Mouse (Mus musculus): Measurements from ENCODE around the gene Glce. TPM values are rescaled to one million over a fixed set of nuclear protein-coding genes. Genes with fewer than 3 reads are reported as not detected.

The Glce gene
- polyA plus RNA-seq, 1 experiment from 2014 or later = 19.4 TPM

GRCm38 (mm10) chr9:62115826-62116225 lies 6.6 kb downstream of the Glce start:
- WGBS = 81% methylated on average over 3 of the region's 3 CpGs
- Histone ChIP-seq H3K27ac (ENCODE audit: low read depth, low read length) (no peak overlapping the region), H3K4me3 (ENCODE audit: low read depth, low read length) (no peak overlapping the region), H3K9me3 (ENCODE audit: control insufficient read depth, low read length) (no peaks in the 10 kb centered on the region), H3K4me1 (ENCODE audit: control insufficient read depth, insufficient read depth, low read length) (no peaks in the 10 kb centered on the region), H3K4me2 (no peak overlapping the region), H3K27me3 (ENCODE audit: control insufficient read depth, insufficient read depth, low read length) (no peaks in the 10 kb centered on the region), H3K9ac (ENCODE audit: low read length) (no peak overlapping the region), H3K36me3 (ENCODE audit: control insufficient read depth, insufficient read depth, low read length) (no peaks in the 10 kb centered on the region)
- DNase-seq (ENCODE audit: low spot score, missing footprints) (no peak), ATAC-seq (ENCODE audit: low FRiP score) (no peak)

- Histone ChIP-seq H3K4me3 (ENCODE audit: low read depth, low read length) (no peak overlapping the region), H3K9me3 (ENCODE audit: control insufficient read depth, low read length) (no peaks in the 10 kb centered on the region), H3K27ac (ENCODE audit: low read depth, low read length) (no peak overlapping the region), H3K36me3 (ENCODE audit: control insufficient read depth, insufficient read depth, low read length) (no peaks in the 10 kb centered on the region), H3K4me2 (no peak overlapping the region), H3K4me1 (ENCODE audit: control insufficient read depth, insufficient read depth, low read length) (no peaks in the 10 kb centered on the region), H3K27me3 (ENCODE audit: control insufficient read depth, insufficient read depth, low read length) (no peaks in the 10 kb centered on the region), H3K9ac (ENCODE audit: low read length) (no peak overlapping the region)
- ATAC-seq (ENCODE audit: low FRiP score) (no peak), DNase-seq (ENCODE audit: low spot score, missing footprints) (no peak)
- WGBS = 79% methylated on average over 1 of the region's 1 CpGs
Measured at GRCm38 (mm10) chr9:62096603-62097002, 25.9 kb downstream of the Glce start.

GRCm38 (mm10) chr9:62091604-62092003 lies 30.9 kb downstream of the Glce start:
- Histone ChIP-seq H3K4me1 (ENCODE audit: control insufficient read depth, insufficient read depth, low read length) (no peaks in the 10 kb centered on the region), H3K4me3 (ENCODE audit: low read depth, low read length) (no peak overlapping the region), H3K36me3 (ENCODE audit: control insufficient read depth, insufficient read depth, low read length) (no peaks in the 10 kb centered on the region), H3K9ac (ENCODE audit: low read length) (no peak overlapping the region), H3K4me2 (no peak overlapping the region), H3K27me3 (ENCODE audit: control insufficient read depth, insufficient read depth, low read length) (no peaks in the 10 kb centered on the region), H3K9me3 (ENCODE audit: control insufficient read depth, low read length) (no peaks in the 10 kb centered on the region), H3K27ac (ENCODE audit: low read depth, low read length) (no peak overlapping the region)
- ATAC-seq (ENCODE audit: low FRiP score) (no peak), DNase-seq (ENCODE audit: low spot score, missing footprints) (no peak)
- WGBS = 91% methylated on average over 5 of the region's 5 CpGs

- no peak overlapping the region for H3K4me2 ChIP-seq
- no peaks in the 10 kb centered on the region for H3K27me3 ChIP-seq (ENCODE audit: control insufficient read depth, insufficient read depth, low read length)
- H3K4me3 ChIP-seq (ENCODE audit: low read depth, low read length) = no peak overlapping the region
- no peaks in the 10 kb centered on the region for H3K9me3 ChIP-seq (ENCODE audit: control insufficient read depth, low read length)
- no peak overlapping the region for H3K27ac ChIP-seq (ENCODE audit: low read depth, low read length)
- no peaks in the 10 kb centered on the region for H3K36me3 ChIP-seq (ENCODE audit: control insufficient read depth, insufficient read depth, low read length)
- H3K4me1 ChIP-seq (ENCODE audit: control insufficient read depth, insufficient read depth, low read length) = no peaks in the 10 kb centered on the region
- ATAC-seq (ENCODE audit: low FRiP score) (no peak), DNase-seq (ENCODE audit: low spot score, missing footprints) (no peak)
- no peak overlapping the region for H3K9ac ChIP-seq (ENCODE audit: low read length)
- WGBS = 89% methylated on average over 2 of the region's 2 CpGs
Measured at GRCm38 (mm10) chr9:62085548-62085947, 36.9 kb downstream of the Glce start.

GRCm38 (mm10) chr9:62084896-62085295 lies 37.6 kb downstream of the Glce start:
- H3K36me3 ChIP-seq (ENCODE audit: control insufficient read depth, insufficient read depth, low read length) = no peaks in the 10 kb centered on the region
- 92% methylated on average over 4 of the region's 4 CpGs for WGBS
- no peak overlapping the region for H3K4me3 ChIP-seq (ENCODE audit: low read depth, low read length)
- H3K4me1 ChIP-seq (ENCODE audit: control insufficient read depth, insufficient read depth, low read length) = no peaks in the 10 kb centered on the region
- H3K27me3 ChIP-seq (ENCODE audit: control insufficient read depth, insufficient read depth, low read length) = no peaks in the 10 kb centered on the region
- DNase-seq (ENCODE audit: low spot score, missing footprints) (no peak), ATAC-seq (ENCODE audit: low FRiP score) (no peak)
- no peaks in the 10 kb centered on the region for H3K9me3 ChIP-seq (ENCODE audit: control insufficient read depth, low read length)
- H3K27ac ChIP-seq (ENCODE audit: low read depth, low read length) = no peak overlapping the region
- H3K9ac ChIP-seq (ENCODE audit: low read length) = no peak overlapping the region
- H3K4me2 ChIP-seq = no peak overlapping the region

GRCm38 (mm10) chr9:62082986-62083385 lies 39.5 kb downstream of the Glce start:
- no peak overlapping the region for H3K27ac ChIP-seq (ENCODE audit: low read depth, low read length)
- no peaks in the 10 kb centered on the region for H3K36me3 ChIP-seq (ENCODE audit: control insufficient read depth, insufficient read depth, low read length)
- WGBS = 76% methylated on average over 2 of the region's 2 CpGs
- no peak overlapping the region for H3K4me2 ChIP-seq
- H3K4me1 ChIP-seq (ENCODE audit: control insufficient read depth, insufficient read depth, low read length) = no peaks in the 10 kb centered on the region
- no peaks in the 10 kb centered on the region for H3K27me3 ChIP-seq (ENCODE audit: control insufficient read depth, insufficient read depth, low read length)
- no peak overlapping the region for H3K9ac ChIP-seq (ENCODE audit: low read length)
- no peak overlapping the region for H3K4me3 ChIP-seq (ENCODE audit: low read depth, low read length)
- H3K9me3 ChIP-seq (ENCODE audit: control insufficient read depth, low read length) = no peaks in the 10 kb centered on the region
- ATAC-seq (ENCODE audit: low FRiP score) (no peak), DNase-seq (ENCODE audit: low spot score, missing footprints) (no peak)

- Histone ChIP-seq H3K4me2 (no peak overlapping the region), H3K36me3 (ENCODE audit: control insufficient read depth, insufficient read depth, low read length) (no peaks in the 10 kb centered on the region), H3K4me1 (ENCODE audit: control insufficient read depth, insufficient read depth, low read length) (no peaks in the 10 kb centered on the region), H3K27ac (ENCODE audit: low read depth, low read length) (no peak overlapping the region), H3K9ac (ENCODE audit: low read length) (no peak overlapping the region), H3K9me3 (ENCODE audit: control insufficient read depth, low read length) (no peaks in the 10 kb centered on the region), H3K27me3 (ENCODE audit: control insufficient read depth, insufficient read depth, low read length) (no peaks in the 10 kb centered on the region), H3K4me3 (ENCODE audit: low read depth, low read length) (no peak overlapping the region)
- 69% methylated on average over 3 of the region's 3 CpGs for WGBS
- DNase-seq (ENCODE audit: low spot score, missing footprints) (no peak), ATAC-seq (ENCODE audit: low FRiP score) (no peak)
Measured at GRCm38 (mm10) chr9:62081542-62081941, 40.9 kb downstream of the Glce start.

GRCm38 (mm10) chr9:62080028-62080760 lies 42.3 kb downstream of the Glce start:
- Histone ChIP-seq H3K9ac (ENCODE audit: low read length) (no peak overlapping the region), H3K4me1 (ENCODE audit: control insufficient read depth, insufficient read depth, low read length) (no peaks in the 10 kb centered on the region), H3K27ac (ENCODE audit: low read depth, low read length) (no peak overlapping the region), H3K9me3 (ENCODE audit: control insufficient read depth, low read length) (no peaks in the 10 kb centered on the region), H3K4me2 (no peak overlapping the region), H3K27me3 (ENCODE audit: control insufficient read depth, insufficient read depth, low read length) (no peaks in the 10 kb centered on the region), H3K4me3 (ENCODE audit: low read depth, low read length) (no peak overlapping the region), H3K36me3 (ENCODE audit: control insufficient read depth, insufficient read depth, low read length) (no peaks in the 10 kb centered on the region)
- ATAC-seq (ENCODE audit: low FRiP score) (no peak), DNase-seq (ENCODE audit: low spot score, missing footprints) (no peak)

- no peak overlapping the region for H3K9ac ChIP-seq (ENCODE audit: low read length)
- no peaks in the 10 kb centered on the region for H3K9me3 ChIP-seq (ENCODE audit: control insufficient read depth, low read length)
- no peaks in the 10 kb centered on the region for H3K36me3 ChIP-seq (ENCODE audit: control insufficient read depth, insufficient read depth, low read length)
- ATAC-seq (ENCODE audit: low FRiP score) = no peak
- no peaks in the 10 kb centered on the region for H3K27me3 ChIP-seq (ENCODE audit: control insufficient read depth, insufficient read depth, low read length)
- no peak for DNase-seq (ENCODE audit: low spot score, missing footprints)
- WGBS = 94% methylated on average over 3 of the region's 3 CpGs
- no peaks in the 10 kb centered on the region for H3K4me1 ChIP-seq (ENCODE audit: control insufficient read depth, insufficient read depth, low read length)
- H3K4me3 ChIP-seq (ENCODE audit: low read depth, low read length) = no peak overlapping the region
- no peak overlapping the region for H3K4me2 ChIP-seq
- no peak overlapping the region for H3K27ac ChIP-seq (ENCODE audit: low read depth, low read length)
Measured at GRCm38 (mm10) chr9:62062234-62062633, 60.2 kb downstream of the Glce start.
